In the genomic region with DNA sequence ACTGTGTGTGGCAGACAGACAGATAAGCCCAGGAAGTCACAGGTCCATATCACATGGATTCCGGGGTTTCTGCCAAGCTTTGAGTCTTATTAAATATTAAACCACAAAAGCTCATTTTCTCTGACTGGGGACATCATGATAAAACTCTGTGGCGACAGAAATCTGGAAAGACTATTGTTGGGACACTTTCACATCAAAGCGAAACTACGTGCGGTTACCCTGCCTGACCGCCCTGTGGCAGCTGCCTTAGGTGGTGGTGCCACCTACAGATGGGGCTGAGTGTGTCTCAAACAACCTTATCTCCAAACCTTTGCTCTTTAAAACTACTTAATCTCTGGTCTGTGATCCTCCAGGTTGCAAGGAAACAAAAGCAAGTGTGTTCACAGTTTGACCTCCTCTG, we compare ENCODE assay signal across 8 mouse cellular contexts.
DNase-seq lines count a peak whose midpoint lies in the region; ATAC-seq and TF ChIP-seq lines count a peak whose summit lies in the region.

No protein-coding gene starts in this region.

- peak; percentile 8; the same call in 1 of the 2 replicates for TF ChIP-seq CTCF in G1E (IDR thresholded peaks at IDR 0.05; ENCODE audit: low read depth, low read length)

- H3K27ac ChIP-seq in embryonic facial prominence, embryonic 14.5 days (replicated peaks; ENCODE audit: low read depth, low read length), result no peak overlapping the region
- no peak overlapping the region for H3K27ac ChIP-seq in embryonic facial prominence, embryonic 10.5 days (replicated peaks)
- H3K27ac ChIP-seq in lung, embryonic 15.5 days, result no peak overlapping the region

- no peak overlapping the region for H3K4me2 ChIP-seq in embryonic facial prominence, embryonic 14.5 days (ENCODE audit: low read depth, low read length)
- H3K4me2 ChIP-seq in lung, embryonic 15.5 days, result peak overlapping the region; percentile 45

- WGBS in embryonic facial prominence, embryonic 14.5 days, result 56% methylated on average over 6 of the region's 6 CpGs
- 64% methylated on average over 6 of the region's 6 CpGs for WGBS in embryonic facial prominence, embryonic 10.5 days
- 11% methylated on average over 6 of the region's 6 CpGs for WGBS in lung, embryonic 15.5 days

- DNase-seq in embryonic facial prominence, embryonic 14.5 days (ENCODE audit: low spot score), result peak; percentile 48
- no peak for DNase-seq in embryonic facial prominence, embryonic 10.5 days (ENCODE audit: low spot score)
- DNase-seq in G1E (ENCODE audit: low spot score), result peak; percentile 12
- peak; percentile 46 for DNase-seq in cerebellum, adult 9-11 months
- peak; percentile 63 for DNase-seq in heart, postnatal 4 days
- peak; percentile 22 to 40 for DNase-seq in thymus, postnatal 10 days (ENCODE audit: low spot score in 2 of 2)
- DNase-seq in frontal cortex, postnatal 10 days (ENCODE audit: low spot score in 2 of 2), result no peak

- H3K27me3 ChIP-seq in embryonic facial prominence, embryonic 14.5 days (replicated peaks; ENCODE audit: control insufficient read depth, insufficient read depth, low read length), result no peaks in the 10 kb centered on the region
- H3K27me3 ChIP-seq in embryonic facial prominence, embryonic 10.5 days (replicated peaks; ENCODE audit: low read depth, poor library complexity, severe bottlenecking), result no peaks in the 10 kb centered on the region
- peaks cover 11% of the 10 kb centered on the region for H3K27me3 ChIP-seq in G1E (ENCODE audit: insufficient read depth, low read length)
- no peaks in the 10 kb centered on the region for H3K27me3 ChIP-seq in lung, embryonic 15.5 days

- H3K9ac ChIP-seq in embryonic facial prominence, embryonic 14.5 days (ENCODE audit: low read depth, low read length), result no peak overlapping the region
- H3K9ac ChIP-seq in lung, embryonic 15.5 days, result no peak overlapping the region

- H3K9me3 ChIP-seq in embryonic facial prominence, embryonic 14.5 days (ENCODE audit: control insufficient read depth, low read length), result no peaks in the 10 kb centered on the region
- H3K9me3 ChIP-seq in embryonic facial prominence, embryonic 10.5 days, result no peaks in the 10 kb centered on the region
- H3K9me3 ChIP-seq in G1E (replicated peaks), result no peaks in the 10 kb centered on the region
- H3K9me3 ChIP-seq in lung, embryonic 15.5 days, result no peaks in the 10 kb centered on the region

- no peaks in the 10 kb centered on the region for H3K36me3 ChIP-seq in embryonic facial prominence, embryonic 14.5 days (ENCODE audit: control insufficient read depth, insufficient read depth, low read length)
- no peaks in the 10 kb centered on the region for H3K36me3 ChIP-seq in embryonic facial prominence, embryonic 10.5 days (replicated peaks)
- no peaks in the 10 kb centered on the region for H3K36me3 ChIP-seq in G1E (replicated peaks)
- no peaks in the 10 kb centered on the region for H3K36me3 ChIP-seq in lung, embryonic 15.5 days

- no peak overlapping the region for H3K4me3 ChIP-seq in embryonic facial prominence, embryonic 14.5 days (ENCODE audit: low read depth, low read length)
- H3K4me3 ChIP-seq in embryonic facial prominence, embryonic 10.5 days, result no peak overlapping the region
- no peak overlapping the region for H3K4me3 ChIP-seq in G1E (ENCODE audit: low read depth, low read length)
- H3K4me3 ChIP-seq in lung, embryonic 15.5 days, result peak overlapping the region; percentile 24; the same call in 1 of the 2 replicates

- 0 out of 2 replicates have a peak, but pooled peaks have one; percentile 55 for ATAC-seq in embryonic facial prominence, embryonic 14.5 days (ENCODE audit: low read depth)
- no peak for ATAC-seq in G1E (ENCODE audit: extremely low read depth, insufficient number of reproducible peaks, low FRiP score, poor library complexity, severe bottlenecking)
- ATAC-seq in lung, embryonic 15.5 days (ENCODE audit: borderline replicate concordance, extremely low read depth, low FRiP score, low TSS enrichment), result peak; percentile 62

- no peaks in the 10 kb centered on the region for H3K4me1 ChIP-seq in embryonic facial prominence, embryonic 14.5 days (ENCODE audit: control insufficient read depth, insufficient read depth, low read length)
- no peaks in the 10 kb centered on the region for H3K4me1 ChIP-seq in embryonic facial prominence, embryonic 10.5 days
- H3K4me1 ChIP-seq in G1E (ENCODE audit: insufficient read depth, low read depth, low read length), result no peaks in the 10 kb centered on the region
- H3K4me1 ChIP-seq in lung, embryonic 15.5 days, result peaks cover 9% of the 10 kb centered on the region

Comparison
In these comparisons a context has a peak if more than half of its experiments do, and no peak if none do; other contexts are left out.
1. DNase-seq: peak in embryonic facial prominence, embryonic 14.5 days (single experiment), G1E (single experiment), cerebellum, adult 9-11 months (single experiment), heart, postnatal 4 days (single experiment) and thymus, postnatal 10 days (2 of 2); none in embryonic facial prominence, embryonic 10.5 days (single experiment) and frontal cortex, postnatal 10 days (0 of 2).